Mouse (Mus musculus) hindbrain, embryonic 10.5 days (tissue): ENCODE results near the gene Pkd1l3. TPM values are rescaled to one million over a fixed set of nuclear protein-coding genes. Genes with fewer than 3 reads are reported as not detected.

Source experiments
- DNase-seq: peaks from one replicate; pipeline ENCODE4 v3.0.0-alpha.2; 2017; ENCODE audit warnings: low spot score
- H3K27ac ChIP-seq: fragments of 300-500 bp; sonication (generic); 2 replicates; pipeline ENCODE4 v1.5.1; 2016; ENCODE audit warnings: mild to moderate bottlenecking, moderate library complexity
- H3K27me3 ChIP-seq: fragments of 300-500 bp; sonication (generic); 2 replicates; pipeline ENCODE4 v1.6.1; 2016; ENCODE audit warnings: mild to moderate bottlenecking; ENCODE audit not compliant: poor library complexity, insufficient read depth, severe bottlenecking
- H3K36me3 ChIP-seq: fragments of 300-500 bp; sonication (generic); 2 replicates; pipeline ENCODE4 v1.6.1; 2016; ENCODE audit warnings: mild to moderate bottlenecking, moderate library complexity
- H3K4me1 ChIP-seq: fragments of 300-500 bp; sonication (generic); replicated peaks from 2 replicates; pipeline ENCODE4 v1.6.1; 2016; ENCODE audit warnings: mild to moderate bottlenecking
- H3K4me3 ChIP-seq: fragments of 300-500 bp; sonication (generic); 2 replicates; pipeline ENCODE4 v1.5.1; 2016; ENCODE audit warnings: mild to moderate bottlenecking, moderate library complexity
- H3K9me3 ChIP-seq: fragments of 300-500 bp; sonication (generic); 2 replicates; pipeline ENCODE4 v1.6.1; 2016; ENCODE audit warnings: mild to moderate bottlenecking, moderate library complexity
- WGBS: fragments of 180-500 bp; shearing (Covaris S2); methylation state at CpG from one replicate; pipeline ENCODE4 v1.1.7; 2016; 5-methylcytosine and 5-hydroxymethylcytosine counted together
- polyA plus RNA-seq: library from polyadenylated mRNA; unstranded; fragments of >200 nt; fragmentation: Nextera tagmentation; extraction: Ambion mirVana; gene quantifications from 2 replicates; pipeline ENCODE4 v1.2.1, GENCODE M21; 2016

Gene Pkd1l3
- polyA plus RNA-seq, 1 experiment from 2014 or later: 0.21 TPM

GRCm38 (mm10) chr8:109641236-109641635, 26.9 kb downstream of the Pkd1l3 start:
- H3K4me1 ChIP-seq: no peaks in the 10 kb centered on the region
- no peak overlapping the region for H3K4me3 ChIP-seq
- no peak for DNase-seq
- 78% methylated on average over 5 of the region's 5 CpGs for WGBS
- no peaks in the 10 kb centered on the region for H3K27me3 ChIP-seq
- no peak overlapping the region for H3K27ac ChIP-seq
- H3K36me3 ChIP-seq: no peaks in the 10 kb centered on the region
- no peaks in the 10 kb centered on the region for H3K9me3 ChIP-seq

GRCm38 (mm10) chr8:109647331-109647730, 33.0 kb downstream of the Pkd1l3 start:
- 0 out of 2 replicates have a peak, but pooled peaks cover 4% of the 10 kb centered on the region for H3K4me1 ChIP-seq
- no peaks in the 10 kb centered on the region for H3K9me3 ChIP-seq
- no peak overlapping the region for H3K27ac ChIP-seq
- 75% methylated on average over 11 of the region's 11 CpGs for WGBS
- DNase-seq: no peak
- H3K27me3 ChIP-seq: no peaks in the 10 kb centered on the region
- H3K36me3 ChIP-seq: no peaks in the 10 kb centered on the region
- no peak overlapping the region for H3K4me3 ChIP-seq

GRCm38 (mm10) chr8:109648469-109648868, 34.2 kb downstream of the Pkd1l3 start:
- H3K4me3 ChIP-seq: no peak overlapping the region
- 0 out of 2 replicates have a peak, but pooled peaks cover 4% of the 10 kb centered on the region for H3K4me1 ChIP-seq
- no peak for DNase-seq
- H3K9me3 ChIP-seq: no peaks in the 10 kb centered on the region
- no peaks in the 10 kb centered on the region for H3K27me3 ChIP-seq
- H3K36me3 ChIP-seq: no peaks in the 10 kb centered on the region
- WGBS: 73% methylated on average over 7 of the region's 7 CpGs
- no peak overlapping the region for H3K27ac ChIP-seq

- no peak overlapping the region; the same call in 1 of the 2 replicates for H3K27ac ChIP-seq
- no peaks in the 10 kb centered on the region for H3K27me3 ChIP-seq
- DNase-seq: no peak
- WGBS: 79% methylated on average over 10 of the region's 10 CpGs
- no peaks in the 10 kb centered on the region for H3K9me3 ChIP-seq
- H3K4me3 ChIP-seq: no peak overlapping the region
- H3K36me3 ChIP-seq: no peaks in the 10 kb centered on the region
- H3K4me1 ChIP-seq: 0 out of 2 replicates have a peak, but pooled peaks cover 4% of the 10 kb centered on the region
Measured at GRCm38 (mm10) chr8:109650801-109651200, 36.5 kb downstream of the Pkd1l3 start.

GRCm38 (mm10) chr8:109656860-109657259, 42.5 kb downstream of the Pkd1l3 start:
- Histone ChIP-seq H3K27me3 (no peaks in the 10 kb centered on the region), H3K4me3 (no peak overlapping the region), H3K36me3 (no peaks in the 10 kb centered on the region), H3K9me3 (no peaks in the 10 kb centered on the region), H3K4me1 (no peaks in the 10 kb centered on the region), H3K27ac (no peak overlapping the region)
- DNase-seq: no peak
- WGBS: 86% methylated on average over 3 of the region's 3 CpGs

- 85% methylated on average over 3 of the region's 3 CpGs for WGBS
- no peaks in the 10 kb centered on the region for H3K4me1 ChIP-seq
- H3K27me3 ChIP-seq: no peaks in the 10 kb centered on the region
Measured at GRCm38 (mm10) chr8:109662328-109662727, 48.0 kb downstream of the Pkd1l3 start.

GRCm38 (mm10) chr8:109666616-109667015, 52.3 kb downstream of the Pkd1l3 start:
- Histone ChIP-seq H3K27me3 (no peaks in the 10 kb centered on the region), H3K27ac (no peak overlapping the region), H3K4me1 (no peaks in the 10 kb centered on the region), H3K36me3 (peaks cover 50% of the 10 kb centered on the region), H3K9me3 (no peaks in the 10 kb centered on the region), H3K4me3 (no peak overlapping the region)
- 85% methylated on average over 5 of the region's 5 CpGs for WGBS
- DNase-seq: no peak

More at GRCm38 (mm10) chr8:109662328-109662727, 48.0 kb downstream of the Pkd1l3 start:
- Histone ChIP-seq H3K9me3 (no peaks in the 10 kb centered on the region), H3K4me3 (no peak overlapping the region), H3K36me3 (peaks cover 8% of the 10 kb centered on the region; the same call in 1 of the 2 replicates), H3K27ac (no peak overlapping the region)
- no peak for DNase-seq

GRCm38 (mm10) chr8:109672656-109673055, 58.3 kb downstream of the Pkd1l3 start:
- 94% methylated on average over 5 of the region's 5 CpGs for WGBS
- DNase-seq: no peak
- Histone ChIP-seq H3K27me3 (no peaks in the 10 kb centered on the region), H3K9me3 (no peaks in the 10 kb centered on the region), H3K36me3 (peaks cover 100% of the 10 kb centered on the region), H3K4me3 (no peak overlapping the region), H3K4me1 (no peaks in the 10 kb centered on the region), H3K27ac (no peak overlapping the region)

GRCm38 (mm10) chr8:109673596-109673995, 59.3 kb downstream of the Pkd1l3 start:
- H3K27me3 ChIP-seq: no peaks in the 10 kb centered on the region
- 89% methylated on average over 2 of the region's 2 CpGs for WGBS
- peaks cover 100% of the 10 kb centered on the region for H3K36me3 ChIP-seq
- no peak for DNase-seq
- H3K9me3 ChIP-seq: no peaks in the 10 kb centered on the region
- H3K4me1 ChIP-seq: no peaks in the 10 kb centered on the region
- no peak overlapping the region for H3K4me3 ChIP-seq
- no peak overlapping the region for H3K27ac ChIP-seq

GRCm38 (mm10) chr8:109675896-109676643, 61.8 kb downstream of the Pkd1l3 start:
- no peak overlapping the region for H3K27ac ChIP-seq
- DNase-seq: no peak
- H3K9me3 ChIP-seq: no peaks in the 10 kb centered on the region
- no peaks in the 10 kb centered on the region for H3K27me3 ChIP-seq
- H3K36me3 ChIP-seq: peaks cover 98% of the 10 kb centered on the region
- 95% methylated on average over 9 of the region's 9 CpGs for WGBS
- no peaks in the 10 kb centered on the region for H3K4me1 ChIP-seq
- no peak overlapping the region for H3K4me3 ChIP-seq

GRCm38 (mm10) chr8:109681535-109681934, 67.2 kb downstream of the Pkd1l3 start:
- DNase-seq: no peak
- 87% methylated on average over 3 of the region's 3 CpGs for WGBS
- Histone ChIP-seq H3K4me3 (no peak overlapping the region), H3K36me3 (peaks cover 72% of the 10 kb centered on the region), H3K9me3 (no peaks in the 10 kb centered on the region), H3K27me3 (no peaks in the 10 kb centered on the region), H3K27ac (no peak overlapping the region), H3K4me1 (no peaks in the 10 kb centered on the region)

GRCm38 (mm10) chr8:109682120-109682519, 67.8 kb downstream of the Pkd1l3 start:
- H3K9me3 ChIP-seq: no peaks in the 10 kb centered on the region

GRCm38 (mm10) chr8:109687248-109687647, 72.9 kb downstream of the Pkd1l3 start:
- peaks cover 16% of the 10 kb centered on the region for H3K4me1 ChIP-seq
- peaks cover 33% of the 10 kb centered on the region for H3K36me3 ChIP-seq
- H3K27me3 ChIP-seq: no peaks in the 10 kb centered on the region
- H3K27ac ChIP-seq: no peak overlapping the region
- WGBS: 96% methylated on average over 5 of the region's 5 CpGs
- H3K4me3 ChIP-seq: no peak overlapping the region
- H3K9me3 ChIP-seq: no peaks in the 10 kb centered on the region
- no peak for DNase-seq

More at GRCm38 (mm10) chr8:109682120-109682519, 67.8 kb downstream of the Pkd1l3 start:
- WGBS: 94% methylated on average over 5 of the region's 5 CpGs
- Histone ChIP-seq H3K27ac (no peak overlapping the region), H3K4me1 (no peaks in the 10 kb centered on the region), H3K4me3 (no peak overlapping the region), H3K27me3 (no peaks in the 10 kb centered on the region), H3K36me3 (peaks cover 67% of the 10 kb centered on the region)
- no peak for DNase-seq
